Mouse (Mus musculus): Measurements from ENCODE around the gene Camsap2. TPM values are rescaled to one million over a fixed set of nuclear protein-coding genes. Genes with fewer than 3 reads are reported as not detected.

Gene Camsap2
- total and polyA plus RNA-seq, 3 experiments: 7.6 to 38.3 (median 10.7) TPM

GRCm38 (mm10) chr1:136333071-136333470, 12.8 kb downstream of the Camsap2 start:
- H3K27ac ChIP-seq (ENCODE audit: control insufficient read depth, low read depth, low read length): no peak overlapping the region
- no peak overlapping the region for H3K4me3 ChIP-seq (ENCODE audit: control insufficient read depth in 1 of 2, insufficient read depth in 1 of 2, low read depth in 2 of 2, low read length in 2 of 2)
- H3K9ac ChIP-seq (ENCODE audit: control insufficient read depth, low read depth, low read length, poor library complexity, severe bottlenecking): no peak overlapping the region
- H3K9me3 ChIP-seq (replicated peaks; ENCODE audit: insufficient read depth, low read length): no peaks in the 10 kb centered on the region
- TF ChIP-seq NRF1 (IDR thresholded peaks at IDR 0.05; ENCODE audit: insufficient read depth, low read depth, low read length, poor library complexity, severe bottlenecking): no peak
- no peak for TF ChIP-seq ZC3H11A (IDR thresholded peaks at IDR 0.05; ENCODE audit: low read depth, low read length)
- TF ChIP-seq NELFE (IDR thresholded peaks at IDR 0.05; ENCODE audit: low read depth, low read length): no peak
- no peak for TF ChIP-seq MAFK (IDR thresholded peaks at IDR 0.05; ENCODE audit: borderline replicate concordance, low read depth, low read length)
- TF ChIP-seq POLR2AphosphoS2 (IDR thresholded peaks at IDR 0.05; ENCODE audit: low read length): no peak
- TF ChIP-seq SMC3 (IDR thresholded peaks at IDR 0.05; ENCODE audit: low read depth, low read length): no peak
- no peak for TF ChIP-seq E2F4 (IDR thresholded peaks at IDR 0.05; ENCODE audit: borderline replicate concordance, low read depth, low read length)
- no peak for TF ChIP-seq ELF1 (IDR thresholded peaks at IDR 0.05; ENCODE audit: low read depth, low read length)
- TF ChIP-seq KAT2A (conservative IDR thresholded peaks at IDR 0.05; ENCODE audit: low read depth, low read length): no peak
- TF ChIP-seq MYC (IDR thresholded peaks at IDR 0.05; ENCODE audit: low read depth, low read length): no peak
- no peak for TF ChIP-seq MEF2A (IDR thresholded peaks at IDR 0.05; ENCODE audit: extremely low read depth, insufficient replicate concordance, low read depth, low read length, poor library complexity, severe bottlenecking)
- no peak for TF ChIP-seq MYB (IDR thresholded peaks at IDR 0.05; ENCODE audit: low read depth, low read length)
- TF ChIP-seq JUND (IDR thresholded peaks at IDR 0.05; ENCODE audit: low read depth, low read length): no peak
- no peak for TF ChIP-seq TCF12 (IDR thresholded peaks at IDR 0.05; ENCODE audit: low read depth, low read length)
- no peak for DNase-seq (ENCODE audit: low read depth, low spot score)
- H3K27me3 ChIP-seq (ENCODE audit: control insufficient read depth in 1 of 2, insufficient read depth in 2 of 2, low read length in 2 of 2): no peaks in the 10 kb centered on the region
- H3K4me1 ChIP-seq (ENCODE audit: control insufficient read depth in 1 of 2, insufficient read depth in 2 of 2, low read length in 2 of 2): no peaks in the 10 kb centered on the region
- H3K79me2 ChIP-seq (ENCODE audit: control insufficient read depth, insufficient read depth, low read length, poor library complexity): no peaks in the 10 kb centered on the region; the same call in 1 of the 2 replicates
- H3K36me3 ChIP-seq (ENCODE audit: control insufficient read depth in 1 of 2, insufficient read depth in 2 of 2, low read length in 2 of 2): no peaks in the 10 kb centered on the region

GRCm38 (mm10) chr1:136331836-136332235, 14.1 kb downstream of the Camsap2 start:
- Histone ChIP-seq H3K27ac (ENCODE audit: control insufficient read depth, low read depth, low read length) (no peak overlapping the region), H3K27me3 (ENCODE audit: control insufficient read depth in 1 of 2, insufficient read depth in 2 of 2, low read length in 2 of 2) (no peaks in the 10 kb centered on the region), H3K36me3 (ENCODE audit: control insufficient read depth in 1 of 2, insufficient read depth in 2 of 2, low read length in 2 of 2) (no peaks in the 10 kb centered on the region), H3K9ac (ENCODE audit: control insufficient read depth, low read depth, low read length, poor library complexity, severe bottlenecking) (no peak overlapping the region), H3K79me2 (ENCODE audit: control insufficient read depth, insufficient read depth, low read length, poor library complexity) (no peaks in the 10 kb centered on the region; the same call in 1 of the 2 replicates), H3K4me3 (ENCODE audit: control insufficient read depth in 1 of 2, insufficient read depth in 1 of 2, low read depth in 2 of 2, low read length in 2 of 2) (no peak overlapping the region), H3K4me1 (ENCODE audit: control insufficient read depth in 1 of 2, insufficient read depth in 2 of 2, low read length in 2 of 2) (no peaks in the 10 kb centered on the region), H3K9me3 (replicated peaks; ENCODE audit: insufficient read depth, low read length) (no peaks in the 10 kb centered on the region)
- no peak for TF ChIP-seq E2F4 (IDR thresholded peaks at IDR 0.05; ENCODE audit: borderline replicate concordance, low read depth, low read length)
- TF ChIP-seq POLR2AphosphoS2 (IDR thresholded peaks at IDR 0.05; ENCODE audit: low read length): no peak
- no peak for TF ChIP-seq TCF12 (IDR thresholded peaks at IDR 0.05; ENCODE audit: low read depth, low read length)
- no peak for TF ChIP-seq SMC3 (IDR thresholded peaks at IDR 0.05; ENCODE audit: low read depth, low read length)
- TF ChIP-seq TBP (IDR thresholded peaks at IDR 0.05; ENCODE audit: low read depth, low read length): no peak
- no peak for DNase-seq (ENCODE audit: low read depth, low spot score)

All from MEL (cell line).